Mouse (Mus musculus): ENCODE results near the gene Nlrp6. TPM values are rescaled to one million over a fixed set of nuclear protein-coding genes. Genes with fewer than 3 reads are reported as not detected.
A peak's percentile ranks its signal among the peaks of the same experiment; 100 is the strongest.
"Not testable (repeated sequence)": the region's sequence is repeated elsewhere in the genome, so short reads cannot be mapped to it uniquely, and the experiment has no call there.

The Nlrp6 gene
- polyA plus RNA-seq, 1 experiment from 2014 or later, result not detected

GRCm38 (mm10) chr7:140967862-140968591, 47.3 kb downstream of the Nlrp6 start:
- H3K4me3 ChIP-seq (ENCODE audit: control insufficient read depth in 1 of 2, insufficient read depth in 1 of 2, low read depth in 1 of 2, low read length in 2 of 2), result no peak overlapping the region

GRCm38 (mm10) chr7:140968710-140969109, 48.0 kb downstream of the Nlrp6 start:
- not testable (repeated sequence) for H3K4me2 ChIP-seq (ENCODE audit: low read length); H3K9me3 ChIP-seq (ENCODE audit: control insufficient read depth, low read length); H3K4me1 ChIP-seq (ENCODE audit: control insufficient read depth in 2 of 2, insufficient read depth in 2 of 2, low read length in 2 of 2); H3K36me3 ChIP-seq (ENCODE audit: control insufficient read depth, insufficient read depth, low read length); ATAC-seq (ENCODE audit: insufficient number of reproducible peaks, insufficient read depth, low FRiP score, low read depth); H3K9ac ChIP-seq (ENCODE audit: low read length); H3K4me3 ChIP-seq (ENCODE audit: control insufficient read depth in 1 of 2, insufficient read depth in 1 of 2, low read depth in 1 of 2, low read length in 2 of 2); H3K27ac ChIP-seq (replicated peaks in 1 of 2; ENCODE audit: control insufficient read depth in 1 of 2, insufficient read depth in 1 of 2, low read depth in 2 of 2, low read length in 2 of 2)
- WGBS, result 10% methylated on average over 3 of the region's 3 CpGs
- peaks cover 20% of the 10 kb centered on the region for H3K27me3 ChIP-seq (ENCODE audit: control insufficient read depth, insufficient read depth, low read length)

More at GRCm38 (mm10) chr7:140967862-140968591, 47.3 kb downstream of the Nlrp6 start:
- Histone ChIP-seq H3K9me3 (ENCODE audit: control insufficient read depth, low read length) (no peaks in the 10 kb centered on the region), H3K27me3 (ENCODE audit: control insufficient read depth, insufficient read depth, low read length) (peaks cover 20% of the 10 kb centered on the region), H3K9ac (ENCODE audit: low read length) (no peak overlapping the region), H3K4me1 (ENCODE audit: control insufficient read depth in 2 of 2, insufficient read depth in 2 of 2, low read length in 2 of 2) (peaks cover 5 to 7% of the 10 kb centered on the region in 2 experiments; a peak in 3 of 4 replicates), H3K27ac (replicated peaks in 1 of 2; ENCODE audit: control insufficient read depth in 1 of 2, insufficient read depth in 1 of 2, low read depth in 2 of 2, low read length in 2 of 2) (no peak overlapping the region), H3K4me2 (ENCODE audit: low read length) (no peak overlapping the region), H3K36me3 (ENCODE audit: control insufficient read depth, insufficient read depth, low read length) (no peaks in the 10 kb centered on the region)
- ATAC-seq (ENCODE audit: insufficient number of reproducible peaks, insufficient read depth, low FRiP score, low read depth), result no peak
- 9% methylated on average over 14 of the region's 14 CpGs for WGBS

GRCm38 (mm10) chr7:140970931-140971330, 50.2 kb downstream of the Nlrp6 start:
- Histone ChIP-seq H3K27me3 (ENCODE audit: control insufficient read depth, insufficient read depth, low read length) (peaks cover 20% of the 10 kb centered on the region), H3K27ac (replicated peaks in 1 of 2; ENCODE audit: control insufficient read depth in 1 of 2, insufficient read depth in 1 of 2, low read depth in 2 of 2, low read length in 2 of 2) (peak overlapping the region in 1 of 2 experiments; percentile 64; a peak in 1 of 4 replicates), H3K9ac (ENCODE audit: low read length) (no peak overlapping the region), H3K36me3 (ENCODE audit: control insufficient read depth, insufficient read depth, low read length) (no peaks in the 10 kb centered on the region), H3K4me1 (ENCODE audit: control insufficient read depth in 2 of 2, insufficient read depth in 2 of 2, low read length in 2 of 2) (peaks cover 7 to 9% of the 10 kb centered on the region in 2 experiments; a peak in 3 of 4 replicates), H3K4me2 (ENCODE audit: low read length) (no peak overlapping the region), H3K9me3 (ENCODE audit: control insufficient read depth, low read length) (no peaks in the 10 kb centered on the region), H3K4me3 (ENCODE audit: control insufficient read depth in 1 of 2, insufficient read depth in 1 of 2, low read depth in 1 of 2, low read length in 2 of 2) (no peak overlapping the region)
- 0 out of 2 replicates have a peak, but pooled peaks have one; percentile 6 for ATAC-seq (ENCODE audit: insufficient number of reproducible peaks, insufficient read depth, low FRiP score, low read depth)
- 11% methylated on average over 7 of the region's 7 CpGs for WGBS

- no peaks in the 10 kb centered on the region for H3K9me3 ChIP-seq (ENCODE audit: control insufficient read depth, low read length)
- H3K4me1 ChIP-seq (ENCODE audit: control insufficient read depth in 2 of 2, insufficient read depth in 2 of 2, low read length in 2 of 2), result peaks cover 7 to 9% of the 10 kb centered on the region in 2 experiments; a peak in 3 of 4 replicates
- H3K27ac ChIP-seq (replicated peaks in 1 of 2; ENCODE audit: control insufficient read depth in 1 of 2, insufficient read depth in 1 of 2, low read depth in 2 of 2, low read length in 2 of 2), result peak overlapping the region; percentile 51 to 64
- H3K36me3 ChIP-seq (ENCODE audit: control insufficient read depth, insufficient read depth, low read length), result no peaks in the 10 kb centered on the region
- H3K9ac ChIP-seq (ENCODE audit: low read length), result no peak overlapping the region
- ATAC-seq (ENCODE audit: insufficient number of reproducible peaks, insufficient read depth, low FRiP score, low read depth), result 0 out of 2 replicates have a peak, but pooled peaks have one; percentile 44
- H3K27me3 ChIP-seq (ENCODE audit: control insufficient read depth, insufficient read depth, low read length), result peaks cover 17% of the 10 kb centered on the region
- no peak overlapping the region for H3K4me2 ChIP-seq (ENCODE audit: low read length)
- no peak overlapping the region for H3K4me3 ChIP-seq (ENCODE audit: control insufficient read depth in 1 of 2, insufficient read depth in 1 of 2, low read depth in 1 of 2, low read length in 2 of 2)
- 56% methylated on average over 8 of the region's 8 CpGs for WGBS
Measured at GRCm38 (mm10) chr7:140971479-140972171, 50.9 kb downstream of the Nlrp6 start.

- H3K4me1 ChIP-seq (ENCODE audit: control insufficient read depth in 2 of 2, insufficient read depth in 2 of 2, low read length in 2 of 2), result peaks cover 7 to 9% of the 10 kb centered on the region in 2 experiments; a peak in 3 of 4 replicates
- no peak overlapping the region for H3K27ac ChIP-seq (replicated peaks in 1 of 2; ENCODE audit: control insufficient read depth in 1 of 2, insufficient read depth in 1 of 2, low read depth in 2 of 2, low read length in 2 of 2)
- peaks cover 7% of the 10 kb centered on the region; the same call in 1 of the 2 replicates for H3K27me3 ChIP-seq (ENCODE audit: control insufficient read depth, insufficient read depth, low read length)
- H3K9ac ChIP-seq (ENCODE audit: low read length), result no peak overlapping the region
- no peak overlapping the region for H3K4me2 ChIP-seq (ENCODE audit: low read length)
- ATAC-seq (ENCODE audit: insufficient number of reproducible peaks, insufficient read depth, low FRiP score, low read depth), result no peak
- no peaks in the 10 kb centered on the region for H3K9me3 ChIP-seq (ENCODE audit: control insufficient read depth, low read length)
- H3K4me3 ChIP-seq (ENCODE audit: control insufficient read depth in 1 of 2, insufficient read depth in 1 of 2, low read depth in 1 of 2, low read length in 2 of 2), result no peak overlapping the region
- H3K36me3 ChIP-seq (ENCODE audit: control insufficient read depth, insufficient read depth, low read length), result no peaks in the 10 kb centered on the region
- WGBS, result 45% methylated on average over 14 of the region's 14 CpGs
Measured at GRCm38 (mm10) chr7:140973396-140974165, 52.9 kb downstream of the Nlrp6 start.

GRCm38 (mm10) chr7:140974940-140975339, 54.2 kb downstream of the Nlrp6 start:
- Histone ChIP-seq H3K4me2 (ENCODE audit: low read length) (no peak overlapping the region), H3K4me1 (ENCODE audit: control insufficient read depth in 2 of 2, insufficient read depth in 2 of 2, low read length in 2 of 2) (peaks cover 7 to 9% of the 10 kb centered on the region in 2 experiments; a peak in 3 of 4 replicates), H3K9me3 (ENCODE audit: control insufficient read depth, low read length) (no peaks in the 10 kb centered on the region), H3K4me3 (ENCODE audit: control insufficient read depth in 1 of 2, insufficient read depth in 1 of 2, low read depth in 1 of 2, low read length in 2 of 2) (no peak overlapping the region), H3K27ac (replicated peaks in 1 of 2; ENCODE audit: control insufficient read depth in 1 of 2, insufficient read depth in 1 of 2, low read depth in 2 of 2, low read length in 2 of 2) (no peak overlapping the region), H3K36me3 (ENCODE audit: control insufficient read depth, insufficient read depth, low read length) (no peaks in the 10 kb centered on the region), H3K9ac (ENCODE audit: low read length) (no peak overlapping the region), H3K27me3 (ENCODE audit: control insufficient read depth, insufficient read depth, low read length) (no peaks in the 10 kb centered on the region)
- no peak for ATAC-seq (ENCODE audit: insufficient number of reproducible peaks, insufficient read depth, low FRiP score, low read depth)
- WGBS, result 9% methylated on average over 9 of the region's 9 CpGs

GRCm38 (mm10) chr7:140975465-140975864, 54.8 kb downstream of the Nlrp6 start:
- Histone ChIP-seq H3K9me3 (ENCODE audit: control insufficient read depth, low read length) (no peaks in the 10 kb centered on the region), H3K36me3 (ENCODE audit: control insufficient read depth, insufficient read depth, low read length) (no peaks in the 10 kb centered on the region), H3K4me3 (ENCODE audit: control insufficient read depth in 1 of 2, insufficient read depth in 1 of 2, low read depth in 1 of 2, low read length in 2 of 2) (no peak overlapping the region), H3K27ac (replicated peaks in 1 of 2; ENCODE audit: control insufficient read depth in 1 of 2, insufficient read depth in 1 of 2, low read depth in 2 of 2, low read length in 2 of 2) (no peak overlapping the region), H3K4me2 (ENCODE audit: low read length) (no peak overlapping the region), H3K9ac (ENCODE audit: low read length) (no peak overlapping the region), H3K27me3 (ENCODE audit: control insufficient read depth, insufficient read depth, low read length) (no peaks in the 10 kb centered on the region), H3K4me1 (ENCODE audit: control insufficient read depth in 2 of 2, insufficient read depth in 2 of 2, low read length in 2 of 2) (peaks cover 7 to 9% of the 10 kb centered on the region in 2 experiments; a peak in 3 of 4 replicates)
- 22% methylated on average over 3 of the region's 3 CpGs for WGBS
- ATAC-seq (ENCODE audit: insufficient number of reproducible peaks, insufficient read depth, low FRiP score, low read depth), result no peak

Data from heart, embryonic 14.5 days (tissue).